Mouse (Mus musculus) cortical plate, adult 2 months (tissue): ENCODE results near the gene Veph1.

Source experiments
- CTCF ChIP-seq: fragments of 200-500 bp; IDR thresholded peaks from 2 replicates; pipeline ENCODE4 v1.5.1; 2011; ENCODE audit warnings: mild to moderate bottlenecking, control low read depth, low read length; ENCODE audit not compliant: insufficient read depth; ENCODE audit errors: extremely low read depth
- POLR2A ChIP-seq: fragments of 200-500 bp; IDR thresholded peaks from 2 replicates; pipeline ENCODE4 v1.6.1; 2011; ENCODE audit warnings: mild to moderate bottlenecking, low read length, control low read depth; ENCODE audit not compliant: insufficient read depth; ENCODE audit errors: extremely low read depth

GRCm38 (mm10) chr3:66080631-66081362, 215.8 kb downstream of the Veph1 start:
- TF ChIP-seq CTCF (no peak), POLR2A (no peak)
